Mouse (Mus musculus) forebrain, postnatal 0 days (tissue): ENCODE data around the gene Tnip1. TPM values are rescaled to one million over a fixed set of nuclear protein-coding genes. Genes with fewer than 3 reads are reported as not detected.

Experiments
- ATAC-seq: fragments of 200-750 bp; cut with Nextera tagmentation; 2 replicates; pipeline ENCODE4 v1.8.0; 2017; ENCODE audit warnings: mild to moderate bottlenecking, moderate library complexity
- DNase-seq: peaks from one replicate; pipeline ENCODE4 v3.0.0-alpha.2; 2015
- H3K27ac ChIP-seq: fragments of 300-500 bp; sonication (generic); 2 replicates; pipeline ENCODE4 v1.5.1; 2014; ENCODE audit warnings: low read depth, mild to moderate bottlenecking, antibody characterized with exemption, low read length, moderate library complexity, mixed read lengths
- H3K27me3 ChIP-seq: fragments of 300-500 bp; sonication (generic); 2 replicates; pipeline ENCODE4 v1.6.1; 2014; ENCODE audit warnings: mild to moderate bottlenecking, low read length, mixed read lengths; ENCODE audit not compliant: insufficient read depth
- H3K36me3 ChIP-seq: fragments of 300-500 bp; sonication (generic); 2 replicates; pipeline ENCODE4 v1.6.1; 2014; ENCODE audit warnings: mild to moderate bottlenecking, moderate library complexity; ENCODE audit not compliant: insufficient read depth
- H3K4me1 ChIP-seq: fragments of 300-500 bp; sonication (generic); 2 replicates; pipeline ENCODE4 v1.6.1; 2014; ENCODE audit warnings: antibody characterized with exemption; ENCODE audit not compliant: insufficient read depth
- H3K4me2 ChIP-seq: fragments of 300-500 bp; sonication (generic); 2 replicates; pipeline ENCODE4 v1.6.1; 2014; ENCODE audit warnings: low read depth, mild to moderate bottlenecking, moderate library complexity
- H3K4me3 ChIP-seq: fragments of 300-500 bp; sonication (generic); 2 replicates; pipeline ENCODE4 v1.5.1; 2014; ENCODE audit warnings: low read depth, low read length, mixed read lengths
- H3K9ac ChIP-seq: fragments of 300-500 bp; sonication (generic); 2 replicates; pipeline ENCODE4 v1.6.1; 2014; ENCODE audit warnings: mild to moderate bottlenecking
- H3K9me3 ChIP-seq: fragments of 300-500 bp; sonication (generic); 2 replicates; pipeline ENCODE4 v1.6.1; 2016; ENCODE audit warnings: low read length
- CTCF ChIP-seq: sonication (generic); IDR thresholded peaks from 2 replicates; pipeline ENCODE4 v1.5.1; 2016; ENCODE audit warnings: antibody characterized with exemption, control low read depth, low read depth
- WGBS: fragments of 180-500 bp; shearing (Covaris S2); extraction: QIAGEN DNeasy Blood & Tissue Kit; methylation state at CpG from one replicate; pipeline ENCODE4 v1.1.7; 2014; 5-methylcytosine and 5-hydroxymethylcytosine counted together
- polyA plus RNA-seq: library from polyadenylated mRNA; unstranded; fragments of >200 nt; fragmentation: Nextera tagmentation; extraction: Ambion mirVana; gene quantifications from 2 replicates; pipeline ENCODE4 v1.2.1, GENCODE M21; 2015
- total RNA-seq: library from RNA; depleted of rRNA; stranded (reverse); fragments of >200 nt; gene quantifications from 2 replicates; pipeline ENCODE4 v1.2.3, GENCODE M21; 2014

The Tnip1 gene
- total and polyA plus RNA-seq, 2 experiments from 2014 or later: 14.9 to 16.6 TPM

DNA sequence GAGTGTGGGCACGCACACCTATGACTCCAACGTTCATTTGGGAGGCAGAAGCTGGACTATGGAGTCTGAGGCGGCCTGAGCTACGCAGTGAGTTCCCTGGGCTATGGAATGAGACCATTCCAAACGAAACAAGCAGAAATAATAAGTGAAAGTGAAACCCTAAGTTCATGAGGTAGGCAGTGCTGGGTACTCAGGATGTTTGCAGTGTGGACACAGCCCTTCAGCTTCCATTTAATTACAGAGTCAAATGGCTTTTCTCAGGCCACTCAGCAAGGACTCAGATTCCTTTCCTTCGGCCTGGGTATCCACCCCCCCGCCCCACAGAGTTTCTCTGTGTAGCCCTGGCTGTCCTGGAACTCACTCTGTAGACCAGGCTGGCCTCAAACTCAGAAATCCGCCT is 33.0 kb downstream of the Tnip1 start:
- no peak overlapping the region for H3K4me3 ChIP-seq
- no peak for TF ChIP-seq CTCF
- H3K4me2 ChIP-seq: no peak overlapping the region
- 86% methylated on average over 8 of the region's 8 CpGs for WGBS
- H3K27me3 ChIP-seq: no peaks in the 10 kb centered on the region
- H3K27ac ChIP-seq: no peak overlapping the region
- peaks cover 25% of the 10 kb centered on the region for H3K36me3 ChIP-seq
- H3K9ac ChIP-seq: no peak overlapping the region
- DNase-seq (no peak), ATAC-seq (no peak)
- no peaks in the 10 kb centered on the region for H3K4me1 ChIP-seq
- no peaks in the 10 kb centered on the region for H3K9me3 ChIP-seq

DNA sequence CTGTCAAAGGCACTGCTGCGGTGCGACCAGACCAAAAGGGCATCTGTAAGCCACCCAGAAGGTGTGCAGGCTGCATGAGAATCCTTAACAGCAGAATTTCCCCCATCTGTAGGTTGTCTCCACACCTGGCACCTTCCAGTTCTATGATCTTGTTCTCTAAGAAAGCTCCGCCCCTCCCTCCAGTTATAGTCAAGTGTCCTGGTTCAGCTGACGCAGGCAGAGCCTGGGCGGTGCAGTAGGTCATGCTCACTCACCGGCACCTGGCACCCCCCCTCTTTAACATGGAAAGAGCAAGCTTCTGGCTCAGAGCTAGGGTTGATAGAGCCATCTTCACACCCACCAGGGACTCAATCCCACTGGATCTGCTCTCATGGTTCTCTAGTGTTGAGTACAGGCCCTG is 33.4 kb downstream of the Tnip1 start:
- no peaks in the 10 kb centered on the region for H3K27me3 ChIP-seq
- no peak overlapping the region for H3K9ac ChIP-seq
- no peaks in the 10 kb centered on the region for H3K4me1 ChIP-seq
- H3K36me3 ChIP-seq: peaks cover 27% of the 10 kb centered on the region
- DNase-seq (no peak), ATAC-seq (no peak)
- no peak overlapping the region for H3K27ac ChIP-seq
- H3K4me2 ChIP-seq: no peak overlapping the region
- 96% methylated on average over 6 of the region's 6 CpGs for WGBS
- H3K9me3 ChIP-seq: no peaks in the 10 kb centered on the region
- no peak overlapping the region for H3K4me3 ChIP-seq
- no peak for TF ChIP-seq CTCF

DNA sequence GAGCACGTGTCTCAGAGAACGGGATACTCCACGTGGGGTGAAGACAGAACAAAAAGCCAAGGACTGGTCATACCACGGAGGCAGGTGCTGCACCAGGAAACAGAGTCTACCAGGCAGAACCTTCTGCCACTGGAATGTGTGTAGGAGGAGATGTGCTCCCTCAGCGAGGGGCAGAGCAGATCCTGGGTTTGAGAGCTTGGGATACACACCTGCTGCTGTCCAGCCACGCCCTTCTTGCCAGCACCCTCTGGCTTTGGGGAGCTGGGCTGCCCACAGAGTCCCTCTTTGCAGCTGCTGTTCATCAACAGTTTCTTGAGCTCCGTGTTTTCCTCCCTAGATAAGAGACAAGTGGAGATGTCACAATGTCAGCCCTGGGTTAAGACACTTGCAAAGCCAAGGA is 33.8 kb downstream of the Tnip1 start:
- Histone ChIP-seq H3K27me3 (no peaks in the 10 kb centered on the region), H3K9ac (no peak overlapping the region), H3K4me1 (no peaks in the 10 kb centered on the region), H3K36me3 (peaks cover 30% of the 10 kb centered on the region), H3K9me3 (no peaks in the 10 kb centered on the region), H3K4me3 (no peak overlapping the region), H3K4me2 (no peak overlapping the region), H3K27ac (no peak overlapping the region)
- 83% methylated on average over 7 of the region's 7 CpGs for WGBS
- no peak for ATAC-seq
- no peak for DNase-seq
- no peak for TF ChIP-seq CTCF

DNA sequence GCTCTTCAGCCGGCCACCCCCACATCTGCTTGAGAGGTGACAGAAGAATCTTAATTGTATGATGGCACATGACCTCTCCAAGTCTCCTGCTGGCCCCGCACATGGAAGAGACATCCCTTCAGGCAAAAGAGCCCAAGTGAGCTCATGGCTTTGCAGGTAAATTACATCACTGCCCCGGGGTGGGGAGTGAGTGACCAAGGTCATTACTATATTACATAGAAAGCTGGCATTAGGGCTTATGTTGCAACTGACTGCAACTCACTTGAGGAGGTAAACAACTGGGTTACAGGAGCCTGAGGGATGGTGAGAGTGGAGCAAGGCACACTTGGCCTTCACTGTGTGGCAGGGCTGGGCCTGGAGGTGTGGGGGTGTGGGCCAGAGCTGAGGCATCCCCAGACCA is 34.5 kb downstream of the Tnip1 start:
- no peak for TF ChIP-seq CTCF
- Histone ChIP-seq H3K27ac (no peak overlapping the region), H3K9me3 (no peaks in the 10 kb centered on the region), H3K4me3 (no peak overlapping the region), H3K36me3 (peaks cover 31% of the 10 kb centered on the region), H3K27me3 (no peaks in the 10 kb centered on the region), H3K9ac (no peak overlapping the region), H3K4me1 (no peaks in the 10 kb centered on the region), H3K4me2 (no peak overlapping the region)
- no peak for ATAC-seq
- DNase-seq: no peak
- 88% methylated on average over 3 of the region's 3 CpGs for WGBS

DNA sequence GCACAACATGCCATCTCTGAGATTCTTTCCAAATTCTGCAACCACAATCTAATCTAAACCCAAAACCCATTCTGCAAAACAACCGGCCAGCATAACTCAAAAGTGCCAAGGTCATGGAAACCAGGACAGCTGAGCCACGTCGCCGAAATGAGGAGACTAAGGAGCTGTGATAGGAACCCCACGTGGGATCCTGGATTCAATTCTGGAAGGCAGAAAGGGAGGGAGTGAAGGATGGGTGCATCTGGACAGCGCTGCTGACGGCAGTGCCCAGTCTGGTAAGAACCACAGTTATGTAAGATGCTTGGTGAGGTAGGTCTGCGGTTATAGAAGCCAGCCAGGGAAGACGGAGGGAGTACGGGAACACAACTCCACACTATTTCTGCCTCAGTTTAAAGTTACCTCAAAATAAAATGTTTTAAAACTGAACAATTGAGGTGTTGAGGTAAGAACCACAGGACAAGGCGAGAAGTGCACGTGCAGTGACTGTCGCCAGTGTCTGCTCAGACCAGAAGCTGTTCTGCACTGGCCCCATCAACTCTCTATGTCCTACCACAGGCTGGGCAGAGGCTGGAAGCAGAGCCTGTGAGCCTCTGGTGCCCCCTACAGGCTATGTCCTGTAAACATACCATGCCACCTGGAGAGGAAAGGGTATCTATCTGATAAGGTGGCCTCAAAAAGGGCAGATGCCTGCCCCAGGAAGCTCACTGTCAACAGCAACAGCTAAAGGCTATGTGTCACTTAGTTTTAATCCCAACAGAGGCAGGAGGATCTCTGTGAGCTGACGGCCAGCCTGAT is 35.2 kb downstream of the Tnip1 start:
- Histone ChIP-seq H3K4me2 (no peak overlapping the region), H3K9me3 (no peaks in the 10 kb centered on the region), H3K9ac (no peak overlapping the region), H3K4me3 (no peak overlapping the region), H3K27me3 (no peaks in the 10 kb centered on the region), H3K4me1 (no peaks in the 10 kb centered on the region), H3K27ac (no peak overlapping the region), H3K36me3 (peaks cover 35% of the 10 kb centered on the region)
- peak; percentile 76 for TF ChIP-seq CTCF
- peak; percentile 46 for DNase-seq
- 83% methylated on average over 14 of the region's 14 CpGs for WGBS
- peak; percentile 51; the same call in 1 of the 2 replicates for ATAC-seq

DNA sequence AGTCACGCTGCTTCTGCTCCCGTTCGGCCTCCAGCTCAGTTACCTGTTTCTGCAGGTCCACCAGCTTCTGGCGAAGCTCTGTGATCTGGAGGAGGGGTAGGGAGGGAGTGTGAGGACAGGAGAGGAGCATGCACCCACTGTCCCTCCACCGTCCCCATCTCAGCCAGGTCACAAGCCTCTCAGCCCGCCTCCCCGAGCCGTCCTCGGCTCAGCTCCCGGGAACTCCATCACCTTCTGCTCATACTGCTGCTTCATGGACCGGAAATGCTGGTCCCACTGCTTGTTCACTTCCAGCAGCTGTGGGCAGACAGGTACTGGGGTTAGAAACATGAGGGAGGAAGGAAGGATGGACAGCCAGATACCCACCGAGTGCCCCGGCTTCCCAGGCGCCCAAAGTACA is 38.6 kb downstream of the Tnip1 start:
- DNase-seq (no peak), ATAC-seq (no peak)
- H3K36me3 ChIP-seq: peaks cover 39% of the 10 kb centered on the region
- no peak overlapping the region for H3K4me3 ChIP-seq
- 94% methylated on average over 14 of the region's 14 CpGs for WGBS
- no peak for TF ChIP-seq CTCF
- H3K4me1 ChIP-seq: no peaks in the 10 kb centered on the region
- no peak overlapping the region for H3K4me2 ChIP-seq
- no peaks in the 10 kb centered on the region for H3K27me3 ChIP-seq
- H3K27ac ChIP-seq: no peak overlapping the region
- H3K9me3 ChIP-seq: no peaks in the 10 kb centered on the region
- H3K9ac ChIP-seq: no peak overlapping the region

DNA sequence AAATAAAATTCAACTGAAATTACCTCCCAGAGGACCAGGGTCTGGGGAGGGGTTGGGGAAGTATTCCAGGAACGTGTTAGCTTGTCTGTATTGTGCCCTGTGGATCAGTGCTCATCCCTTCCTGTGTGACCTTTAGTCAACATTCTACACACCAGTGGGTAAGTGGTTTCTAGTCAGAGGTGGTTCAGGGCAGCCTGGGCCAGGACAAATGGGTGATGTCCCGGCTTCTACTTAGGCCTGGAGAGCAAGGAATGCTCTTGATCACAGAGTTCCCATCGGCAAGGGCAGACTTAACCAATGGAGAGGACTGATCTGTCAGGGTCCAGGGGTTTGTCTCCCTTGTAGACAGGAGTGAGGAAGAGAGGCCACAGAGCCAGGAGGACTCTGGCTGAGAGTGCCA is 40.2 kb downstream of the Tnip1 start:
- H3K27ac ChIP-seq: no peak overlapping the region
- H3K9me3 ChIP-seq: no peaks in the 10 kb centered on the region
- no peak overlapping the region for H3K4me2 ChIP-seq
- no peak for TF ChIP-seq CTCF
- no peaks in the 10 kb centered on the region for H3K27me3 ChIP-seq
- H3K36me3 ChIP-seq: peaks cover 46% of the 10 kb centered on the region
- no peak for DNase-seq
- 93% methylated on average over 3 of the region's 3 CpGs for WGBS
- no peak overlapping the region for H3K4me3 ChIP-seq
- no peak overlapping the region for H3K9ac ChIP-seq
- no peaks in the 10 kb centered on the region for H3K4me1 ChIP-seq
- ATAC-seq: no peak
